Mouse (Mus musculus): Measurements from ENCODE around the gene Il2. TPM values are rescaled to one million over a fixed set of nuclear protein-coding genes. Genes with fewer than 3 reads are reported as not detected.

The Il2 gene
- polyA plus RNA-seq, 1 experiment from 2014 or later, result 0.34 TPM

GRCm38 (mm10) chr3:37146810-37147209, 21.1 kb upstream of the Il2 start:
- WGBS, result 51% methylated on average over 7 of the region's 7 CpGs
- Histone ChIP-seq H3K4me1 (ENCODE audit: insufficient read depth, low read length) (peaks cover 11% of the 10 kb centered on the region), H3K36me3 (ENCODE audit: insufficient read depth, low read length) (no peaks in the 10 kb centered on the region), H3K9ac (replicated peaks; ENCODE audit: low read length) (no peak overlapping the region), H3K9me3 (ENCODE audit: low read length) (no peaks in the 10 kb centered on the region), H3K4me2 (replicated peaks; ENCODE audit: low read depth, low read length) (0 out of 2 replicates have a peak overlapping the region, but pooled peaks have one; percentile 10), H3K27me3 (ENCODE audit: insufficient read depth, low read length) (no peaks in the 10 kb centered on the region), H3K27ac (ENCODE audit: low read length) (no peak overlapping the region), H3K4me3 (ENCODE audit: low read length) (no peak overlapping the region)
- ATAC-seq (ENCODE audit: low FRiP score, low TSS enrichment), result peak; percentile 35; the same call in 1 of the 2 replicates

DNA sequence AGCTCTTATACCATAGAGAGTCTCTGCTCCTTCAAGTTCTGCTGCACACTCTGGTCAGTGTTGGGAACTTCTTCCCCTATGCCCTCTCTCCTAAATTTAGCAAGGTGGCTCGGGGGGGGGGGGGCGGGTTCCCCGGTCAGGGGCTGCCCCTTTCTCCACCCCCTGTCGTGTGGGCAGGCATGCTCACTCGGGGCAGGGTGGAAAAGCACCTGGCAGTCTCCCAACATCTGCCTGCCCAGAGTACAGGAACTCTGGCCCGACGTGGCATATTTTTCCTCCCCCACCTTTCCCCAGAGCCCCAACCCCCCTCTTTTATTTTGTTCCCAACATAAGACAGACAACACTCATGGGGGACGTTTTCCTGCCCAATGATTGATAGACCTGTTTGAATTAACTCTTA, 20.6 kb upstream of the Il2 start:
- Histone ChIP-seq H3K36me3 (ENCODE audit: insufficient read depth, low read length) (no peaks in the 10 kb centered on the region), H3K27ac (ENCODE audit: low read length) (no peak overlapping the region), H3K4me3 (ENCODE audit: low read length) (no peak overlapping the region), H3K4me1 (ENCODE audit: insufficient read depth, low read length) (peaks cover 11% of the 10 kb centered on the region), H3K9ac (replicated peaks; ENCODE audit: low read length) (no peak overlapping the region), H3K9me3 (ENCODE audit: low read length) (no peaks in the 10 kb centered on the region), H3K4me2 (replicated peaks; ENCODE audit: low read depth, low read length) (0 out of 2 replicates have a peak overlapping the region, but pooled peaks have one; percentile 10), H3K27me3 (ENCODE audit: insufficient read depth, low read length) (no peaks in the 10 kb centered on the region)
- peak; percentile 51; the same call in 1 of the 2 replicates for ATAC-seq (ENCODE audit: low FRiP score, low TSS enrichment)
- 2% methylated on average over 8 of the region's 8 CpGs for WGBS

- Histone ChIP-seq H3K4me3 (ENCODE audit: low read length) (no peak overlapping the region), H3K27ac (ENCODE audit: low read length) (no peak overlapping the region), H3K4me2 (replicated peaks; ENCODE audit: low read depth, low read length) (no peak overlapping the region), H3K9ac (replicated peaks; ENCODE audit: low read length) (no peak overlapping the region), H3K27me3 (ENCODE audit: insufficient read depth, low read length) (no peaks in the 10 kb centered on the region), H3K36me3 (ENCODE audit: insufficient read depth, low read length) (no peaks in the 10 kb centered on the region), H3K9me3 (ENCODE audit: low read length) (no peaks in the 10 kb centered on the region), H3K4me1 (ENCODE audit: insufficient read depth, low read length) (peaks cover 11% of the 10 kb centered on the region)
- no peak for ATAC-seq (ENCODE audit: low FRiP score, low TSS enrichment)
- 20% methylated on average over 1 of the region's 1 CpGs for WGBS
Observed at GRCm38 (mm10) chr3:37144979-37145378, 19.2 kb upstream of the Il2 start.

DNA sequence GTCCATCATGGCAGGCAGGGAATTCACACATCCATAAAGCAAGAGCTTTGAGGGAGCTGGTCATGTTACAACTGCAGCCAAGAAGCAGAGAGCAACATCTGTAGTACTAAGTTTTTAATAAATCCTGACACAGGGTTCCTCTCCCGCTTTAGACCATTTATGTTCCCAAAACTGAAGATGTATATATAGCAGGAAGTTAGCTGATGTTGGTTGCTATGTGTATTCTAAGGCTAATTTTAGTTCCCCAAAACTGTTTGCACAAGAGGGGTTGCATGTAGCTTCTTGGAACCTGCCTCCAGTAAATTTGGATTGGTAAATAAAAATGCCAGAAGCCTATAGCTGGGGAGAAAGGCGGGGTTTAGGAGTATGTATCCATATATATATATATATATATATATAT, 16.1 kb upstream of the Il2 start:
- WGBS, result 79% methylated on average over 2 of the region's 2 CpGs
- no peak for ATAC-seq (ENCODE audit: low FRiP score, low TSS enrichment)
- H3K9ac ChIP-seq (replicated peaks; ENCODE audit: low read length), result no peak overlapping the region
- H3K4me3 ChIP-seq (ENCODE audit: low read length), result no peak overlapping the region
- H3K27ac ChIP-seq (ENCODE audit: low read length), result no peak overlapping the region
- peaks cover 14% of the 10 kb centered on the region for H3K4me1 ChIP-seq (ENCODE audit: insufficient read depth, low read length)
- no peak overlapping the region for H3K4me2 ChIP-seq (replicated peaks; ENCODE audit: low read depth, low read length)
- no peaks in the 10 kb centered on the region for H3K27me3 ChIP-seq (ENCODE audit: insufficient read depth, low read length)
- H3K9me3 ChIP-seq (ENCODE audit: low read length), result no peaks in the 10 kb centered on the region
- H3K36me3 ChIP-seq (ENCODE audit: insufficient read depth, low read length), result no peaks in the 10 kb centered on the region

DNA sequence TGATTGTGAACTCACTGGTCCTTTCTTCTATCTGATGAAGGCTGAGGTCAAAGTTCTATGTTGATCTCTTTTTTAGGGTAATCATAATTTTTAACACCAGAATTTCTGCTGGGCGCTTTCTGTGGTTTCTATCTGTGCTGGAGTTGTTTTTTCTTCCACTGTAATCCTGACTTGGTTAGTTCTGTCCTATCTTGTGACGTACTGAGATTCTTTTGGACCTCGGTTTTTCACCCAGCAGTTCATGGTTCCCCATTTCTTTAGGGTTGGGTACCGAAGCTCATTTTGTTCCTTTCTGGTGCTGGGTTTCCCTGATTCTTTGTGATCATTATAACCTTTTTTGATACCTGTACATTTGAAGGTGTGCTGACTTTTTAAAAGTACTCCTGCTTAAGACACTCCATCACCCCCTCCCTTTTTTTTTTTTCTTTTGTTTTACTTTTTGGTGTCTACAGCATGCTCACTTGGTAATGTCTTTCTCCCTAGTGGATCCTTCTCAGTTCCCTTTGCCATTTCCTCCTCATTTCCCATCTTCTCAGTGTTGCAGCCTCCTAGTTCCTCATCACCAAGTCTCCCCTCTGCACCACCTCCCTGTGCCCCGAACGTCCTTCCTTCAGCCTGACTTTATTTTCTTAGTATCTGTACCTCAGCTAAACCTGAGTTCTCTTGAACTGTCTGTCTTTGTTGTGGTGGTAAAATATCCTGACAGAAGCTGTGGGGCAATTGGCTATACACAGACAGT, 14.6 kb upstream of the Il2 start:
- Histone ChIP-seq H3K36me3 (ENCODE audit: insufficient read depth, low read length) (no peaks in the 10 kb centered on the region), H3K27ac (ENCODE audit: low read length) (no peak overlapping the region), H3K4me1 (ENCODE audit: insufficient read depth, low read length) (peaks cover 6% of the 10 kb centered on the region), H3K9ac (replicated peaks; ENCODE audit: low read length) (no peak overlapping the region), H3K4me2 (replicated peaks; ENCODE audit: low read depth, low read length) (no peak overlapping the region), H3K9me3 (ENCODE audit: low read length) (no peaks in the 10 kb centered on the region), H3K4me3 (ENCODE audit: low read length) (no peak overlapping the region), H3K27me3 (ENCODE audit: insufficient read depth, low read length) (no peaks in the 10 kb centered on the region)
- ATAC-seq (ENCODE audit: low FRiP score, low TSS enrichment), result no peak
- 89% methylated on average over 6 of the region's 6 CpGs for WGBS

DNA sequence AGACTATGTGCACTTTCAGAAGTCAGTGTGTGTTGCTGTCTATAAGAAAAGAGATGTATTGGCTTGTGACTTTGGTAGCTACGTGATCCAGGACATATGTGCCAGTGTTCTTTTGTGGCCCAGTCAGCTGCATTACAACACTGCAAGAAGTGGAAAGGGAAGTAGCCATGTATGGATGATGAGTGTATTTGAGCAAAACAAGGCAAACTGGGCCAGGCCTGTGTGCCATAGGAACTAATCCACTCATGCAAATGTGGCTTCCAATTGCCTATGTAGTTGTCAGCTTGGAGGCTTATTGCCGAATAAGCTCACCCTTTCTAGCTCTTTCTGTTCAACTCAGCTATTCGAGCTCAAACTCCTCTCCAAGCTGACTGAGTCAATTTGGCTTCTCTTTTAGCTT, 13.4 kb upstream of the Il2 start:
- no peaks in the 10 kb centered on the region for H3K36me3 ChIP-seq (ENCODE audit: insufficient read depth, low read length)
- ATAC-seq (ENCODE audit: low FRiP score, low TSS enrichment), result no peak
- H3K9me3 ChIP-seq (ENCODE audit: low read length), result no peaks in the 10 kb centered on the region
- H3K27me3 ChIP-seq (ENCODE audit: insufficient read depth, low read length), result no peaks in the 10 kb centered on the region
- WGBS, result 89% methylated on average over 3 of the region's 3 CpGs
- H3K9ac ChIP-seq (replicated peaks; ENCODE audit: low read length), result no peak overlapping the region
- H3K4me2 ChIP-seq (replicated peaks; ENCODE audit: low read depth, low read length), result no peak overlapping the region
- 0 out of 2 replicates have a peak, but pooled peaks cover 5% of the 10 kb centered on the region for H3K4me1 ChIP-seq (ENCODE audit: insufficient read depth, low read length)
- H3K4me3 ChIP-seq (ENCODE audit: low read length), result no peak overlapping the region
- no peak overlapping the region for H3K27ac ChIP-seq (ENCODE audit: low read length)

- Histone ChIP-seq H3K4me2 (replicated peaks; ENCODE audit: low read depth, low read length) (no peak overlapping the region), H3K4me3 (ENCODE audit: low read length) (no peak overlapping the region), H3K9me3 (ENCODE audit: low read length) (no peaks in the 10 kb centered on the region), H3K27ac (ENCODE audit: low read length) (no peak overlapping the region), H3K4me1 (ENCODE audit: insufficient read depth, low read length) (0 out of 2 replicates have a peak, but pooled peaks cover 5% of the 10 kb centered on the region), H3K9ac (replicated peaks; ENCODE audit: low read length) (no peak overlapping the region), H3K27me3 (ENCODE audit: insufficient read depth, low read length) (no peaks in the 10 kb centered on the region), H3K36me3 (ENCODE audit: insufficient read depth, low read length) (no peaks in the 10 kb centered on the region)
- WGBS, result 34% methylated on average over 4 of the region's 4 CpGs
- ATAC-seq (ENCODE audit: low FRiP score, low TSS enrichment), result peak; percentile 31; the same call in 1 of the 2 replicates
Observed at GRCm38 (mm10) chr3:37137231-37137630, 11.5 kb upstream of the Il2 start.

- H3K4me1 ChIP-seq (ENCODE audit: insufficient read depth, low read length), result no peaks in the 10 kb centered on the region
- H3K9ac ChIP-seq (replicated peaks; ENCODE audit: low read length), result no peak overlapping the region
- no peaks in the 10 kb centered on the region for H3K27me3 ChIP-seq (ENCODE audit: insufficient read depth, low read length)
- no peak overlapping the region for H3K4me3 ChIP-seq (ENCODE audit: low read length)
- H3K4me2 ChIP-seq (replicated peaks; ENCODE audit: low read depth, low read length), result no peak overlapping the region
- no peak overlapping the region for H3K27ac ChIP-seq (ENCODE audit: low read length)
- ATAC-seq (ENCODE audit: low FRiP score, low TSS enrichment), result no peak
- no peaks in the 10 kb centered on the region for H3K36me3 ChIP-seq (ENCODE audit: insufficient read depth, low read length)
- H3K9me3 ChIP-seq (ENCODE audit: low read length), result no peaks in the 10 kb centered on the region
- 48% methylated on average over 2 of the region's 2 CpGs for WGBS
Observed at GRCm38 (mm10) chr3:37129063-37129462, 3.3 kb upstream of the Il2 start.

- 41% methylated on average over 4 of the region's 4 CpGs for WGBS
- no peak overlapping the region for H3K4me2 ChIP-seq (replicated peaks; ENCODE audit: low read depth, low read length)
- H3K27me3 ChIP-seq (ENCODE audit: insufficient read depth, low read length), result no peaks in the 10 kb centered on the region
- H3K4me1 ChIP-seq (ENCODE audit: insufficient read depth, low read length), result no peaks in the 10 kb centered on the region
- H3K36me3 ChIP-seq (ENCODE audit: insufficient read depth, low read length), result no peaks in the 10 kb centered on the region
- ATAC-seq (ENCODE audit: low FRiP score, low TSS enrichment), result peak; percentile 51; the same call in 1 of the 2 replicates
- H3K9ac ChIP-seq (replicated peaks; ENCODE audit: low read length), result no peak overlapping the region
- no peaks in the 10 kb centered on the region for H3K9me3 ChIP-seq (ENCODE audit: low read length)
- no peak overlapping the region for H3K27ac ChIP-seq (ENCODE audit: low read length)
- no peak overlapping the region for H3K4me3 ChIP-seq (ENCODE audit: low read length)
Observed at GRCm38 (mm10) chr3:37128269-37128668, 2.5 kb upstream of the Il2 start.

GRCm38 (mm10) chr3:37126162-37126561, 403 bp upstream of the Il2 start:
- Histone ChIP-seq H3K9ac (replicated peaks; ENCODE audit: low read length) (no peak overlapping the region), H3K4me3 (ENCODE audit: low read length) (no peak overlapping the region), H3K27ac (ENCODE audit: low read length) (no peak overlapping the region), H3K9me3 (ENCODE audit: low read length) (no peaks in the 10 kb centered on the region), H3K4me1 (ENCODE audit: insufficient read depth, low read length) (no peaks in the 10 kb centered on the region), H3K27me3 (ENCODE audit: insufficient read depth, low read length) (no peaks in the 10 kb centered on the region), H3K36me3 (ENCODE audit: insufficient read depth, low read length) (no peaks in the 10 kb centered on the region), H3K4me2 (replicated peaks; ENCODE audit: low read depth, low read length) (no peak overlapping the region)
- no peak for ATAC-seq (ENCODE audit: low FRiP score, low TSS enrichment)
- WGBS, result 54% methylated on average over 4 of the region's 4 CpGs

Data from kidney, embryonic 16.5 days (tissue).